Mouse (Mus musculus) G1E (cell line): ENCODE results near the gene Hist1h4k. TPM values are rescaled to one million over a fixed set of nuclear protein-coding genes. Genes with fewer than 3 reads are reported as not detected.
"Not testable (repeated sequence)": the region's sequence is repeated elsewhere in the genome, so short reads cannot be mapped to it uniquely, and the experiment has no call there.

ENCODE experiments used
- ATAC-seq: 2 replicates; pipeline ENCODE4 v1.8.0; 2016; ENCODE audit warnings: mild to moderate bottlenecking; ENCODE audit not compliant: insufficient number of reproducible peaks, poor library complexity, low FRiP score, severe bottlenecking; ENCODE audit errors: extremely low read depth
- DNase-seq: peaks from one replicate; pipeline ENCODE4 v3.0.0; 2012; ENCODE audit warnings: low spot score
- H3K27me3 ChIP-seq: 2 replicates; pipeline ENCODE4 v1.6.1; 2012; ENCODE audit warnings: mild to moderate bottlenecking, low read length, inconsistent platforms; ENCODE audit not compliant: insufficient read depth
- H3K36me3 ChIP-seq: replicated peaks from 2 replicates; pipeline ENCODE3; 2012; ENCODE audit warnings: mild to moderate bottlenecking, inconsistent platforms
- H3K4me1 ChIP-seq: 2 replicates; pipeline ENCODE4 v1.6.1; 2012; ENCODE audit warnings: low read depth, low read length, inconsistent platforms, mixed read lengths; ENCODE audit not compliant: insufficient read depth
- H3K4me3 ChIP-seq: 2 replicates; pipeline ENCODE4 v1.5.1; 2012; ENCODE audit warnings: low read depth, mild to moderate bottlenecking, inconsistent platforms, low read length, moderate library complexity, mixed read lengths
- H3K9me3 ChIP-seq: replicated peaks from 2 replicates; pipeline ENCODE4 v1.6.1; 2012; ENCODE audit warnings: inconsistent platforms
- CTCF ChIP-seq: IDR thresholded peaks from 2 replicates; pipeline ENCODE4 v1.5.1; 2012; ENCODE audit warnings: low read depth, low read length, inconsistent platforms, mixed read lengths
- GATA1 ChIP-seq: IDR thresholded peaks from 2 replicates; pipeline ENCODE4 v1.6.1; 2012; ENCODE audit warnings: borderline replicate concordance, low read length, inconsistent platforms, mixed read lengths
- GATA2 ChIP-seq: IDR thresholded peaks from 2 replicates; pipeline ENCODE4 v1.6.1; 2012; ENCODE audit warnings: low read depth, low read length, inconsistent platforms, borderline replicate concordance
- POLR2AphosphoS5 ChIP-seq: IDR thresholded peaks from 2 replicates; pipeline ENCODE4 v1.6.1; 2012; ENCODE audit warnings: low read depth, low read length, inconsistent platforms; ENCODE audit not compliant: insufficient replicate concordance
- TAL1 ChIP-seq: conservative IDR thresholded peaks from 2 replicates; pipeline ENCODE4 v1.6.1; 2012; ENCODE audit warnings: low read depth, low read length, inconsistent platforms, mixed read lengths
- polyA plus RNA-seq: library from polyadenylated mRNA; stranded (reverse); fragments of >175 nt; gene quantifications from 2 replicates; pipeline ENCODE4 v1.2.3, GENCODE M21; 2012
- total RNA-seq, 2 experiments: library from RNA; stranded (forward) in 1 of 2; stranded (reverse) in 1 of 2; fragments of 200-1000 nt in 1 of 2; fragments of >200 nt in 1 of 2; fragmentation: Nextera tagmentation in 1 of 2; gene quantifications; 2 replicates each; pipeline ENCODE4 v1.2.3; 2014 to 2017

Gene Hist1h4k
- total RNA-seq (2014; fragmentation: Nextera tagmentation) = 1,076 and 1,147 TPM in 2 replicates
- 4,982 and 5,364 TPM in 2 replicates for total RNA-seq (2017)
- 12.1 and 66.9 TPM in 2 replicates for polyA plus RNA-seq

GRCm38 (mm10) chr13:21750159-21751017 is at the start of gene Hist1h4k:
Gene Hist1h4k (minus strand): TSS chr13:21750505.
- peak; percentile 25 for DNase-seq

DNA sequence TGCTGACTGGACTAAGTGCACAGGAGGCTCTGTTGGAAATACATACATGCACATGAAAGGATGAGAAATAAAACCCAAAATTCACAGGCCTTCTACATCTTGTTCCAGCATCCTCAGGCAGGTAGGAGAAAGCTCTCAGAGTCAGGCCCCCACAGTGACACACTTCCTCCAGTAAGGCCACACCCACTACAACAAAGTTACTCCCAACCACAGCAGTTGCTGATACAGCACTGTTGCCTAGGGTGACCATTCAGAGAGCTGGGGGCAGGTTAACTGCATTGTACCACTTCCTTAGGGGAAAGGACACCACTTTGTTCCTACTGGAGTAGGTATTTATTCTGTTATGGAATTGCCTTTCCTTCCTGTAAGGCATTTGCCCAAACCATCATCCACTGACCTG is 46.9 kb upstream of the Hist1h4k start:
- H3K4me3 ChIP-seq, ATAC-seq, H3K36me3 ChIP-seq, H3K9me3 ChIP-seq, DNase-seq, H3K27me3 ChIP-seq, H3K4me1 ChIP-seq: not testable (repeated sequence)

More at GRCm38 (mm10) chr13:21750159-21751017, at the start of gene Hist1h4k:
- H3K36me3 ChIP-seq, H3K9me3 ChIP-seq, H3K27me3 ChIP-seq: not testable (repeated sequence)
- Histone ChIP-seq H3K4me3 (peak within 1 kb of the TSS; percentile 68), H3K4me1 (peaks cover 46% of the 10 kb centered on the region)
- TF ChIP-seq POLR2AphosphoS5 = peak; percentile 89
- ATAC-seq = peak; percentile 41; the same call in 1 of the 2 replicates

DNA sequence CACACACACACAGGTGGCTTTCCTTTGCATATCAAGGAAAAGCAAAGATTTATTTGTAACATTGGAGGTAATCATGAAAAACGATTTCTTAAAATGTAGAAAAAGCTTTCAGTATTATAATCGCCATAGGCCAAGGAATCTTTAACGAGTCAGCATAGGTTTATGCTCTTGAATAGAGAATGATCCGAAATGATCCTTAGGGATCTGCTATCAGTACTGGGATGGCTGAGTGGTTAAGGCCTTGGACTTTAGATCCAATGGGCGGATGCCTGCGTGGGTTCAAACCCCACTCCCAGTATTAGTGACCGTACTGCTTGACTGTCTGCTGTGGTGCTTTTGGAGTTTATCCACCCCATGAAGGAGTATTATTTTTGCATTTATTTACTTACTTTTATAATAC is 45.3 kb upstream of the Hist1h4k start:
- TF ChIP-seq GATA1 (no peak), POLR2AphosphoS5 (no peak), GATA2 (no peak), CTCF (no peak), TAL1 (no peak)
- no peaks in the 10 kb centered on the region for H3K36me3 ChIP-seq
- no peaks in the 10 kb centered on the region for H3K9me3 ChIP-seq
- H3K4me3 ChIP-seq = no peak overlapping the region
- no peak for DNase-seq
- no peak for ATAC-seq
- no peaks in the 10 kb centered on the region for H3K27me3 ChIP-seq
- peaks cover under 1% of the 10 kb centered on the region; the same call in 1 of the 2 replicates for H3K4me1 ChIP-seq

DNA sequence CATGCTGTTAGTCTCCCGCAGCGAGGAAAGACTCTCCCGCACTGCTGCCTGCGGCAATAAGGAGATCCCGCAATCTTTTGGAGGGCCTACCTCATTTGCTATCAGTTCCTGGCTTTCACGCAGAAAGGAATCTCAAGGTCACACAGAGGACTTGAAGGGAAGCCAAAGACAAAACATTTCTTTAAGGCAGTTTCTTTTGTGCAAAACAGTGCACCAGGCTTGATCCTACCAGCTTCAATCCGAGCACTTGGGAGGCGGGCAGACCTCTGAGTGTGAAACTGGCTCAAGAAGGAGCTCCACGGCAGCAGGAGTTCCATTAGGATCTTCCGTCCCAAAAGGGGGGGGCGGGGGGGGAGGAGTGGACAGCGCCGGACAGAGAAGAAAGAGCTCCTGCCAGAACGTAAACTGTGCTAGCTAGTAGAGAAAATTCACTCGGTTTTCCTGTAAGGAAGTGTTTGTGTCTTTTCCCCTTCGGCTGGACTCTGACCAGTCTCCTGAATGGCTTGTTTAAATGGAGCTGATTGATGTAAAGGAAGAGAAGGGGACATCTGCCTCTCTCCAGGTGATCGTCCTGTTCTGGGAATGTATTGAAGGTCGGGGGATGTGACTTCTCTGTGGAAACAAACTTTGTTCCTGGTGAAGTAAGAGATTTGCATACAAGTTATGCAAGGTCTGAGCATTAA is 40.4 kb upstream of the Hist1h4k start:
- ATAC-seq = no peak
- TF ChIP-seq GATA2 (no peak), TAL1 (no peak), GATA1 (no peak), CTCF (no peak), POLR2AphosphoS5 (no peak)
- Histone ChIP-seq H3K9me3 (no peaks in the 10 kb centered on the region), H3K4me1 (peaks cover 21% of the 10 kb centered on the region), H3K27me3 (no peaks in the 10 kb centered on the region), H3K36me3 (no peaks in the 10 kb centered on the region), H3K4me3 (no peak overlapping the region)
- no peak for DNase-seq

DNA sequence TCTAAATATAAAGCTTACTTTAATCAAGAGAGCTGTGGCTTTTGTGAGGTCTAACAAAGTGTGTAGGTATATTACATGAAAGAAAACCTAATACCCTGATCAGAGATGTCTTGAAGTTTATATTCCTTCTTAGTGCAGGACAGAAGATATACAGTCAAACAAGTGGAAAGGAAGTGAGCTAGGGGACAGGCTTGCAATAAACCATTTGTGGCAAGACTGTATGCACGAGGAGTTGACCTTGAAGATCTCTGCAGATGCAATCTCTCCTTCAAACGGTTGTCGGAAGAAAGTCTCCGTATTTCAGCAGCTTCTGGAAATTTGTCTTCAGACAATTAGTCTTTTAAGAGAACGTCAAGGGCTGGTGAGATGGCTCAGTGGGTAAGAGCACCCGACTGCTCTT is 39.6 kb upstream of the Hist1h4k start:
- H3K27me3 ChIP-seq = no peaks in the 10 kb centered on the region
- peaks cover 21% of the 10 kb centered on the region for H3K4me1 ChIP-seq
- H3K36me3 ChIP-seq = no peaks in the 10 kb centered on the region
- no peaks in the 10 kb centered on the region for H3K9me3 ChIP-seq
- H3K4me3 ChIP-seq = no peak overlapping the region
- no peak for TF ChIP-seq TAL1
- TF ChIP-seq POLR2AphosphoS5 = no peak
- no peak for TF ChIP-seq GATA2
- no peak for TF ChIP-seq CTCF
- TF ChIP-seq GATA1 = no peak
- DNase-seq = no peak
- ATAC-seq = no peak

DNA sequence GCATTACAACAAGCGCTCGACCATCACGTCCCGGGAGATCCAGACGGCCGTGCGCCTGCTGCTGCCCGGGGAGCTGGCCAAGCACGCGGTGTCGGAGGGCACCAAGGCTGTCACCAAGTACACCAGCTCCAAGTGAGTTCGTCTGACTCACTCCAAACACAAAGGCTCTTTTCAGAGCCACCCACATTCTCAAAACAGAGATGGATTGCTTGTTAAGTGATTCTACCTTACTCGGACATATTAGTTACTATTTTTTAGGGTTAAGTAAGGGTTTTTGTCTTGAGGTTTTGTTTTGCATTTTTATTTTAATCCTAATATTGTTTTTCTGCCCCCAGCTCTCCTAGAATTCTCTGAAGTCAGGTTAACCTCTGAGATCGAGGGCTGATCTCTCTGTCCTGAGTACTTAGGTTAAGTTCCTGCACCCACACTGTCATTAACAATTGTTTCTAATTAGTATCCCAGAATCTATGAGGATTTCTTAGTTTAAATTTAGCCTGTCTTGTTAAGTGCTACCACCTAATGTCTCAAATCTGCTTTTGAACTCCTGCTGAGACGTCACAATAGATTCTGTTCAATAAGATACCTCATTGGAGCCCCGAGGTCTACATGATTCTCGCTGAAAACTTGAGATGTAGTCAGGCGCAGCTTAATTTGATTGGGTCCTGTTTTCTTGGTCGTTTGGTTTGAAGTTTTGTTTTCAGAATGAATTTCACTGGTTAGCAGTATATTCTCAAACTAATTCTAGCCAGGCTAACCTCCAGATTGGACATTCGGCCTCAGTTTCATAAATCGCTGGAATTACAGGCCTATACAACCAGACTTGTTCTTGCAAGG is 37.7 kb upstream of the Hist1h4k start:
- H3K27me3 ChIP-seq = no peaks in the 10 kb centered on the region
- no peak for ATAC-seq
- TF ChIP-seq POLR2AphosphoS5 (peak; percentile 90; the same call in 1 of the 2 replicates), GATA2 (no peak)
- peaks cover 30% of the 10 kb centered on the region for H3K4me1 ChIP-seq
- DNase-seq = no peak
- no peaks in the 10 kb centered on the region for H3K36me3 ChIP-seq
- no peaks in the 10 kb centered on the region for H3K9me3 ChIP-seq
- no peak overlapping the region; the same call in 1 of the 2 replicates for H3K4me3 ChIP-seq

GRCm38 (mm10) chr13:21786899-21787629 is 36.8 kb upstream of the Hist1h4k start, which contains the start of the genes Hist1h2an and Hist1h2bp:
Gene Hist1h2an (minus strand): TSS chr13:21787218.
Gene Hist1h2bp (plus strand): TSS chr13:21787461.
- H3K4me1 ChIP-seq = peaks cover 30% of the 10 kb centered on the region
- DNase-seq (peak; percentile 50), ATAC-seq (peak; percentile 76)
- not testable (repeated sequence) for H3K27me3 ChIP-seq, H3K36me3 ChIP-seq, H3K9me3 ChIP-seq
- H3K4me3 ChIP-seq = peak within 1 kb of the TSS; percentile 61; the same call in 1 of the 2 replicates
